Mouse (Mus musculus) midbrain, embryonic 14.5 days (tissue): ENCODE measurements around the gene Arl14ep. TPM values are rescaled to one million over a fixed set of nuclear protein-coding genes. Genes with fewer than 3 reads are reported as not detected.

Experiments
- ATAC-seq: fragments of 200-750 bp; cut with Nextera tagmentation; 2 replicates; pipeline ENCODE4 v1.8.0; 2017; ENCODE audit warnings: moderate number of reproducible peaks, moderate library complexity; ENCODE audit not compliant: low FRiP score, low TSS enrichment
- DNase-seq: peaks from one replicate; pipeline ENCODE4 v3.0.0-alpha.2; 2015
- H3K27ac ChIP-seq: fragments of 300-500 bp; sonication (generic); replicated peaks from 2 replicates; pipeline ENCODE4 v1.5.1; 2014; ENCODE audit warnings: mild to moderate bottlenecking, low read depth, low read length, moderate library complexity
- H3K27me3 ChIP-seq: fragments of 300-500 bp; sonication (generic); 2 replicates; pipeline ENCODE4 v1.6.1; 2014; ENCODE audit warnings: low read length, control low read depth, mixed read lengths; ENCODE audit not compliant: control insufficient read depth, insufficient read depth
- H3K36me3 ChIP-seq: fragments of 300-500 bp; sonication (generic); 2 replicates; pipeline ENCODE4 v1.6.1; 2014; ENCODE audit warnings: low read length, control low read depth; ENCODE audit not compliant: control insufficient read depth, insufficient read depth
- H3K4me1 ChIP-seq: fragments of 300-500 bp; sonication (generic); 2 replicates; pipeline ENCODE4 v1.6.1; 2014; ENCODE audit warnings: mild to moderate bottlenecking, antibody characterized with exemption, low read length, control low read depth; ENCODE audit not compliant: control insufficient read depth, insufficient read depth
- H3K4me2 ChIP-seq: fragments of 300-500 bp; sonication (generic); 2 replicates; pipeline ENCODE4 v1.6.1; 2014; ENCODE audit warnings: mild to moderate bottlenecking, low read length, moderate library complexity
- H3K4me3 ChIP-seq: fragments of 300-500 bp; sonication (generic); replicated peaks from 2 replicates; pipeline ENCODE4 v1.5.1; 2014; ENCODE audit warnings: low read depth, low read length
- H3K9ac ChIP-seq: fragments of 300-500 bp; sonication (generic); replicated peaks from 2 replicates; pipeline ENCODE4 v1.6.1; 2014; ENCODE audit warnings: mild to moderate bottlenecking, low read length, moderate library complexity
- H3K9me3 ChIP-seq: fragments of 300-500 bp; sonication (generic); 2 replicates; pipeline ENCODE4 v1.6.1; 2016; ENCODE audit warnings: low read length, control low read depth, mixed read lengths; ENCODE audit not compliant: control insufficient read depth
- WGBS: fragments of 180-500 bp; shearing (Covaris S2); extraction: QIAGEN DNeasy Blood & Tissue Kit; methylation state at CpG from one replicate; pipeline ENCODE4 v1.1.7; 2014; 5-methylcytosine and 5-hydroxymethylcytosine counted together
- polyA plus RNA-seq: library from polyadenylated mRNA; unstranded; fragments of >200 nt; fragmentation: Nextera tagmentation; extraction: Ambion mirVana; gene quantifications from 2 replicates; pipeline ENCODE4 v1.2.1, GENCODE M21; 2014

The Arl14ep gene
- polyA plus RNA-seq, 1 experiment from 2014 or later = 44.6 TPM

GRCm38 (mm10) chr2:106929906-106930305, 44.3 kb downstream of the Arl14ep start:
- Histone ChIP-seq H3K36me3 (no peaks in the 10 kb centered on the region), H3K9ac (no peak overlapping the region), H3K4me3 (no peak overlapping the region), H3K4me1 (no peaks in the 10 kb centered on the region), H3K27me3 (no peaks in the 10 kb centered on the region), H3K9me3 (no peaks in the 10 kb centered on the region), H3K27ac (no peak overlapping the region), H3K4me2 (no peak overlapping the region)
- DNase-seq (no peak), ATAC-seq (no peak)
- 56% methylated on average over 3 of the region's 3 CpGs for WGBS

Other genes with a start within 250 kb of the Arl14ep start
- gene Fshb, start 85.2 kb upstream of the Arl14ep start, polyA plus RNA-seq = not detected in 2 replicates